8 mouse cellular contexts compared by ENCODE assay signal in genomic region chr7:31097583-31098248, GRCm38 (mm10). TPM values are rescaled to one million over a fixed set of nuclear protein-coding genes. Genes with fewer than 3 reads are reported as not detected.
DNase-seq lines count a peak whose midpoint lies in the region; ATAC-seq and TF ChIP-seq lines count a peak whose summit lies in the region.

No protein-coding gene starts in this region.

- H3K9me3 ChIP-seq in hindbrain, postnatal 0 days (ENCODE audit: low read length): no peaks in the 10 kb centered on the region

- peak; percentile 93 for ATAC-seq in hindbrain, postnatal 0 days
- peak; percentile 98 for ATAC-seq in megakaryocyte, adult 5-6 weeks (ENCODE audit: poor library complexity, severe bottlenecking)

- DNase-seq in R1 (ENCODE audit: low read depth, low spot score): peak; percentile 93
- peak; percentile 91 to 92 for DNase-seq in cerebellum, postnatal 36 days
- DNase-seq in gastrocnemius, adult 2 months: peak; percentile 94
- DNase-seq in hindbrain, postnatal 0 days (ENCODE audit: low spot score): peak; percentile 96
- DNase-seq in left cerebral cortex, adult 18-20 months (ENCODE audit: low spot score in 2 of 2): peak; percentile 92 to 95
- peak; percentile 91 to 92 for DNase-seq in right cerebral cortex, adult 2 months (ENCODE audit: low spot score in 2 of 2)
- DNase-seq in urinary bladder, postnatal 10 days (ENCODE audit: low spot score): peak; percentile 79

- no peaks in the 10 kb centered on the region for H3K27me3 ChIP-seq in hindbrain, postnatal 0 days (ENCODE audit: insufficient read depth, low read length)

- H3K9ac ChIP-seq in hindbrain, postnatal 0 days (replicated peaks; ENCODE audit: low read length): no peak overlapping the region

- H3K27ac ChIP-seq in gastrocnemius, adult 2 months: peak overlapping the region; percentile 78
- H3K27ac ChIP-seq in hindbrain, postnatal 0 days: no peak overlapping the region

- intact Hi-C loops in gastrocnemius, adult 2 months (cut with DNase I): loop anchor here (1.0 to 10.0 kb wide), 3 partner anchors 38 to 223 kb away; partner anchors contain the start of gene Lgi4

- H3K4me2 ChIP-seq in hindbrain, postnatal 0 days (ENCODE audit: low read depth, low read length): peak overlapping the region; percentile 40

- H3K4me1 ChIP-seq in hindbrain, postnatal 0 days (ENCODE audit: insufficient read depth, low read length): no peaks in the 10 kb centered on the region

- H3K36me3 ChIP-seq in hindbrain, postnatal 0 days (ENCODE audit: insufficient read depth, low read length): no peaks in the 10 kb centered on the region

- peak overlapping the region; percentile 60 for H3K4me3 ChIP-seq in gastrocnemius, adult 2 months
- 0 out of 2 replicates have a peak overlapping the region, but pooled peaks have one; percentile 6 for H3K4me3 ChIP-seq in hindbrain, postnatal 0 days (ENCODE audit: low read length)

- no peak; the same call in none of the 2 replicates for TF ChIP-seq CTCF in gastrocnemius, adult 2 months (IDR thresholded peaks at IDR 0.05)
- peak; percentile 96 for TF ChIP-seq CTCF in hindbrain, postnatal 0 days (IDR thresholded peaks at IDR 0.05; ENCODE audit: low read depth)

- WGBS in hindbrain, postnatal 0 days: 49% methylated on average over 20 of the region's 20 CpGs

RNA-seq across cellular contexts. Expression of gene Hpn, which starts 17.4 kb away (rescaled TPM):
- 10 to 100 TPM; 14.0 to 15.9 TPM for total RNA-seq in gastrocnemius, adult 2 months (2021)
- not detected in 2 replicates for total RNA-seq in hindbrain, postnatal 0 days (2014; rRNA removed)
- polyA plus RNA-seq in hindbrain, postnatal 0 days (2015; fragmentation: Nextera tagmentation; extraction: Ambion mirVana): 0.88 and 1.3 TPM in 2 replicates
- total RNA-seq in left cerebral cortex, adult 18-20 months (2021): 1 to 10 TPM; 4.6 to 4.8 TPM
- total RNA-seq in megakaryocyte, adult 5-6 weeks (2015): 1.5 and 2.1 TPM in 2 replicates
- 0.33 and 1.7 TPM in 2 replicates for total RNA-seq in megakaryocyte, adult 5-6 weeks (2017)

RNA-seq across cellular contexts. Expression of gene Fxyd3, which starts 21.2 kb away (rescaled TPM):
- 1 to 10 TPM; 1.2 to 1.4 TPM for total RNA-seq in gastrocnemius, adult 2 months (2021)
- not detected in 2 replicates for total RNA-seq in hindbrain, postnatal 0 days (2014; rRNA removed)
- 1.2 and 1.5 TPM in 2 replicates for polyA plus RNA-seq in hindbrain, postnatal 0 days (2015; fragmentation: Nextera tagmentation; extraction: Ambion mirVana)
- 1 to 10 TPM in 1 of 2 experiments, not detected in 1; 1.2 TPM for total RNA-seq in left cerebral cortex, adult 18-20 months (2021)
- not detected in 2 replicates for total RNA-seq in megakaryocyte, adult 5-6 weeks (2015)
- not detected in 2 replicates for total RNA-seq in megakaryocyte, adult 5-6 weeks (2017)

RNA-seq across cellular contexts. Expression of gene Scn1b, which starts 29.1 kb away (rescaled TPM):
- total RNA-seq in gastrocnemius, adult 2 months (2021): 100 to 1,000 TPM; 748 to 815 TPM
- total RNA-seq in hindbrain, postnatal 0 days (2014; rRNA removed): 65.7 and 69.5 TPM in 2 replicates
- 44.3 and 46.0 TPM in 2 replicates for polyA plus RNA-seq in hindbrain, postnatal 0 days (2015; fragmentation: Nextera tagmentation; extraction: Ambion mirVana)
- 100 to 1,000 TPM; 805 to 862 TPM for total RNA-seq in left cerebral cortex, adult 18-20 months (2021)
- 0.52 TPM in 1 of 2 replicates, not detected in the other for total RNA-seq in megakaryocyte, adult 5-6 weeks (2015)
- total RNA-seq in megakaryocyte, adult 5-6 weeks (2017): 0.28 and 0.59 TPM in 2 replicates

RNA-seq across cellular contexts. Expression of gene Lgi4, which starts 38.6 kb away (rescaled TPM):
- total RNA-seq in gastrocnemius, adult 2 months (2021): 1 to 10 TPM; 2.4 to 3.3 TPM
- total RNA-seq in hindbrain, postnatal 0 days (2014; rRNA removed): 1.9 and 5.9 TPM in 2 replicates
- 1.2 and 1.3 TPM in 2 replicates for polyA plus RNA-seq in hindbrain, postnatal 0 days (2015; fragmentation: Nextera tagmentation; extraction: Ambion mirVana)
- total RNA-seq in left cerebral cortex, adult 18-20 months (2021): 10 to 100 TPM; 32.9 to 35.9 TPM
- 0.13 TPM in 1 of 2 replicates, not detected in the other for total RNA-seq in megakaryocyte, adult 5-6 weeks (2015)
- 0.07 TPM in 1 of 2 replicates, not detected in the other for total RNA-seq in megakaryocyte, adult 5-6 weeks (2017)

RNA-seq across cellular contexts. Expression of gene Fxyd1, which starts 40.7 kb away (rescaled TPM):
- total RNA-seq in gastrocnemius, adult 2 months (2021): 1,000 to 10,000 TPM in 1 of 2 experiments, 100 to 1,000 TPM in 1; 944 to 1,010 TPM
- total RNA-seq in hindbrain, postnatal 0 days (2014; rRNA removed): 24.0 and 26.5 TPM in 2 replicates
- 129 and 150 TPM in 2 replicates for polyA plus RNA-seq in hindbrain, postnatal 0 days (2015; fragmentation: Nextera tagmentation; extraction: Ambion mirVana)
- total RNA-seq in left cerebral cortex, adult 18-20 months (2021): 10 to 100 TPM; 74.1 to 90.2 TPM
- total RNA-seq in megakaryocyte, adult 5-6 weeks (2015): 0.46 TPM in 1 of 2 replicates, not detected in the other
- total RNA-seq in megakaryocyte, adult 5-6 weeks (2017): not detected in 2 replicates

Comparison
In these comparisons a context has a peak if more than half of its experiments do, and no peak if none do; other contexts are left out.
1. RNA of gene Scn1b, which starts 29.1 kb away (total RNA-seq): 805 to 862 TPM in left cerebral cortex, adult 18-20 months, 748 to 815 TPM in gastrocnemius, adult 2 months and 65.7 to 69.5 TPM in hindbrain, postnatal 0 days; 0.28 to 0.59 TPM in megakaryocyte, adult 5-6 weeks; every median in the first group is over 10 times any median in the second.
2. Peak in every context shown above with its lines, with median percentiles within 50 percentile points of each other: DNase-seq.